Mouse (Mus musculus): ENCODE results near the gene Artn.

Artn gene

DNA sequence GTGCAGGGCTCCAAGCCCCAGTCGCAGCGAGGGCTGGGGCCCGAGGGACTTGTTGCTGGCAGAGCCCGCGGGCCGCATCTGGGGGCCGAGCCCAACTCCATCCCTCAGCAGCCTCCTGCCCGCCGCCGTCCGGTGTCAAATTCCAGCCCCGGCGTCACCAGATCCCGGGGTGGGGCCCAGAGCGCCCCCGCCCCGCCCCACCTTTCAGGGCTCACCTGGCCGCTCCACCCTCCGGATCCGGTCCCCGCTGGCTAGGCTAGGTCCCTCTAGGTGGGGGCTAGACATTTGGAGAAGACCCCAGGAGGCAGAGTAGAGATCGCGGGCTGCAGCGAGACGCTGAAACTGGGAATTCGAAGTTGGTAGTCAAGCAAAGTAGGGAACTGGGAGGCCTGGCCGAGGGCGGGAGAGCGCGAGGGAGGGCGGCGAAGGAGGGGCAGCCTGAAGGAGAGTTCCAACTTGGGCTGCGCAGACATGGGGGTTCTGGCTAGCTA is at the start of gene Artn:
Artn (minus strand) TSS at position 373 of the 491 bp plus-strand sequence.
- peak; percentile 18 for DNase-seq (ENCODE audit: low spot score)

DNA sequence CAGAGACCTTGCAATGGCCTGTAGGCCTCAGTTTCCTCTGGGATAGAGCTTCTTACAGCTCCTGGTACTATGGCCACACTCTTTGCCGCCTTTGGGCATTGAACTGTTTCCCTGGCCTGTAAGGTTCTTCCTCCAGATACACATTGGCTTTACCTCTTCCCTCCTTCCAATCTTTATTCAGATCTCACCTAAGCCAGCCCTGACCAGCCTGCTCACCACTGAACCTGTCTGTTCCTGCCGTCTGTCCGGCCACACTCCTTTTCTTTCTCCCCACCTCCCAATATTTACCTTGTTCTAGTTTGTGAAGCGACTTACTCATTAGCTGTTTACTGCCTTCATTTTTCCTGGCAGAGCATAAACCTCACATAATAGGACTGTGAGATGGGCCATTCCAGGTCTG is 49.6 kb upstream of the Artn start:
- no peak for DNase-seq (ENCODE audit: low spot score)

DNA sequence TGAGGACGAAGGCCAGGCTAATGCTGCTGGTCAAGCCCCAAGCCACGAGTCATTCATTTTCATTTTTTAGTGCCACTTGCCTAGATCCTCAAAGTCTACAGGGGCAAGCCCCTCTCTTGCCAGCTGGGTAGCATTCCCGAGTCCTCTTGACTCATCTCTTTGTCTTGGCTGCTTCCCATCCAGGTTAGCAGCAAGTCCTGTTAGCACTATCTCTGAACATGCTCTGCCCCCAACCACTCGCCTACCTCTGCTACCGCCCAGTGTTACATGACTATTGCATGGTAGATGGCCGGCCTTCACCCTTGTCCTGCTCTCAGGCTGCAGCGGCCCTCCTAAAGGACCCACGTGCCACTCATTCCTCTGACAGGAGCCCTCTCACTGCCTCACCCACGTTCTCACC is 48.7 kb upstream of the Artn start:
- no peak for DNase-seq (ENCODE audit: low spot score)

DNA sequence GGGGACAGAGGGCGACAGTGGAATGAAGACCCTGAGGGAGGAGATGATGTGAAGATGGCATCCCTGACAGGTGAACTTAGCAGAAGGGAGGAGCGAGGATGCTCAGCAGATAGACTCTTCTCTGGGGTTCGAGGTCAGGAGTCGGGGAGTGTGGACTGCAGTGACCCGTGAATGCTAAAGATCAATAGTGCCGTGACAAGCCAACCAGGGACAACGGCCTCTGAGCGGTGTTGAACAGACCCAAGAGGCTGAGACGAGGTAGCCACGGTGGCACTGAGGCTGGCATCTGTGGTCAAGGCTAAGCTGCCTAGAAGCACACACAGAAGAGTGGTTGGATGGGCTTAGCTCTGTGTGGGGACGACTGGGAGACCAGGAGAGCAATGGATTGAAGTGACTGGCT is 48.3 kb upstream of the Artn start:
- DNase-seq (ENCODE audit: low spot score), result no peak

DNA sequence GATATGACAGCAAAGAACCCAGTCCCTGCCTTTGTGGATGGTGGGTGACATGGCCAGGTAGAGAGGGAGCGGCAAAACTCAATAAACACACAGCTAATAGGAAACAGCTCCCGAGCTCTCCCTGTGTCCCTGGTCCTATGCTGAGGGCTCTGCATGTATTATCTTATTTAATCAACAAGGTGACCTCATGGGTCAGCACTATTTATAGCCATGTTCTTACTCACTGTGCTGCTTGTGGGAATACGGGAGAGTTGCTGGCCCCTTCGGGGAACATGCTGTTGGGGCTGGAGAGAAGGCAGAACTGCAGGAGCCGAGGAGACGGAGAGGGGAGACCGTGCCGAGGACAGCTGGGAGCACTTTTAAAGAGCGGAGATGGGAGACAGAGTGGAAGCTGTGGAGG is 47.8 kb upstream of the Artn start:
- no peak for DNase-seq (ENCODE audit: low spot score)

DNA sequence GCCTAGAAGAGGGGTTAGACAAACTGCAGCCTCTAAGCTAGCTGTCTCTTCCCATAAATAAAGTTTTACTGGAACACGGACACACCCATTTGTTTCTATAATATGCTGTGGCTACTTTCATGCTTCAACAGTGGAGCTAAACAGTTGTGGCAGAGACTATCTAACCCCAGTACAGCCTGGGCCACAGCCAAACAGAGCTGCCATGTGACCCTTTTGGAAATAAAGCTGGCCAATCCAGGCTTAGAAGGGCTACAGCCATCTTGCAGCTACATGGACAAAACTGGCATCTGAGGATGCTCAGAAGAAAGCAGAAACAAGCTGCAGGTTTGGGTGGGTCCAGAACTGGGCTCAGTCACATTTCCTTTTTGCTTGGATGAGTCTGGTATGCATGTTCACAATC is 46.3 kb upstream of the Artn start:
- DNase-seq (ENCODE audit: low spot score), result no peak

DNA sequence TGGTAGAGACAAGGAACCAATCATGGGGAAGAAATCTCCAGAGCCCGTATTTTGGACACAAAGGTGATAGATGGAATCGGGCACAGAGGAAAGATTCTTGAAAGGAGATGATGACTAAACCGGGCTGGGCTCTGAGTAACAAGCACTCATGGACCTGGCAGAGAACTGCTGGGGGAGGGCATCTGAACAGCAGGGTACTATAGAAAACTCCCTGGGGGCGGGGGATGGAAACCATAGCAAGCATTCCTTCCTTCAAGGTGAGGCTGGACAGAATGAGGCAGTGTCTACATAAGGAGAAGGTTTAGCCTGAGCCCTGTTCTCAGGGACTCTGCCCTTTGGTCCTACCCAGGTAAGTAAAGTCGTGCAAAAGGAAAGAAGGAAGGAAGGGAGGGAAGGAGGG is 45.2 kb upstream of the Artn start:
- no peak for DNase-seq (ENCODE audit: low spot score)

DNA sequence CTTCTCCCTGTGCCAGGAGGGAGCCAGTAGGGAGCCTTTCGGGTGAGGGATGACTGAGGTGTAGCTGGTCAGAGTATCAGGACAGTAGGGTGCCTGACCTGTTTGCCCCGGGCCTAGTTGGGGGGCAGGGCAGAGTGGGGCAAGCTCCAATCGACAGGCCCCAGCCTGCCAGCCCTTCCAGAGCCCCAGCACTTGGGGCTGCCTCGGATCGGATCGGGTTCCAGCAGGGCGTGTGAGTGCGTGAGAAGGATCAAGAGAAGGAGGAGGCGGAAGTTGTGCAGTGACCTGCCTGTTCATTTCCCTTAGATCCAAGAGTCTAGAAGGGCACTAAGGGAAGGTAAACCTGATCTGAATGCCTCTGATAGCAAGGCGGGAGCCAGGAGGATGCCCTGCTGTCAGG is 43.4 kb upstream of the Artn start:
- DNase-seq (ENCODE audit: low spot score), result no peak

DNA sequence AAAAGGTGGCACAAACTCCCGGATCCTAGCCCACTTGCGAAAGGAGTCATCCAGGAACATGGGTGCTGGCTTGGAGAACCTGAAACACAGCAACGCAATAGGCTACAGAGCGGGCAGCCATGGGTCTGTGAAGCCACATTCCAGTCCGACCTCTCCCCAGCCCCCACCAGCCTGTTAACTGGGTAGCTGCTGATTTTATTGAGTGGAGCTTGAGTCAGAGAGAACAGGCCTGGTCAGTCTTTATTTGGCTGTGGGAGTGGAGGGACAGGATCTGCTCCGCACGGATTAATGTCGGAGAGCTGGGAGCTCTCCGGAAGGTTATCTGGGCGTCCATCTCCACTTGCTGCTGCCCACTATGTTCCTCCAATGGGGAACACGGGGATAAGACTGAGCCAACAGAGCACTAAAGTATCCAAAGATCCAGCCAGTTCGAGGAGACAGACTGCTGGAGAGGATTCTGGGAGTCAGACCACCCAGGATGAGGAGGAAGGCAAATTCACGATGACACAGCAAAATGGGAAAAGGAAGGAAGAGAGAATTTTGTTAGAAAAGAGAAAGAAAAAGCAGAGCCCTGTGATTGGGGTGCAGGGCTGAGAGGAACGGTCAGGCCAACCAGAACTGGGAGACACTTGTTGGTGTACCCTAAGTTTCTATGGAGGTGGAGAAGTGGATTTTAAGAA is 34.9 kb upstream of the Artn start:
- no peak for DNase-seq (ENCODE audit: low spot score)

DNA sequence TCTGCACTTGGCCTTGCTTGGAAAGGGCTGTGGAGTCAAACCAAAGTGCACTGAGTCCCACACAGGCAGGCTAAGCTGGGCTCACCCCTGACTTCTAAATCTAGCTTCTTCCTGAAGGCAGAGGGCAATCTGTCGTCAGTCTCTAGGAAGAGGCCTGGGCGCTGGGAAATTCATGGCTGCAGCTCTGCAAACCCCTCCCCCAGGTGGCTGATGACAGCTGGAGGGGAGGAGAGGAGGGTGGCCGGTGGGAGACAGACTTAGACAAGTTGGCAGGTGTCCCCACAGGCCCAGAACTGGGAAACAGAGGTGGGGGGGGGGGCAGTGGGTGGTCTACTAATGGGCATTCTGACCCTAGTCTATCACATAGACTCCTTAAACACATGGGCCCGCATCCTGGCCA is 27.9 kb upstream of the Artn start:
- no peak for DNase-seq (ENCODE audit: low spot score)

DNA sequence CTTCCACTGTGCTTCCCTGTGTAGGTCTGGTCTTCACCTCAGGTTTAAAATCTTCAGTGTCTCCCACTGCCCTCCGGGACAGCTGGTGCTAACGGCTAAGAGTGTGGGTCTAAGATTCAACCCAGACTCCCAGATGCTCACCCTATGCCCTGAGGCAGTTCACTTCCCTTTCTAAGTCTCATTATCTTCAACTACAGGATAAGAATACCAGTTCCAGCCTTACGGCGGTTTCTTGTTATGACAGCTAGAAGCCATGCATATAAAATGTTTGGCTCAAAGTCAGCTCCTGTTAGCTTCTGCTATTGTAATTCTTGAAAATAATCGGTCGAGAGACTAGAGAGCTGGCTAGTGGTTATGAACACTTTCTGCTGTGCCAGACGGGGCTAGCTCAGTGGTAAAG is 17.9 kb upstream of the Artn start:
- DNase-seq (ENCODE audit: low spot score), result no peak

DNA sequence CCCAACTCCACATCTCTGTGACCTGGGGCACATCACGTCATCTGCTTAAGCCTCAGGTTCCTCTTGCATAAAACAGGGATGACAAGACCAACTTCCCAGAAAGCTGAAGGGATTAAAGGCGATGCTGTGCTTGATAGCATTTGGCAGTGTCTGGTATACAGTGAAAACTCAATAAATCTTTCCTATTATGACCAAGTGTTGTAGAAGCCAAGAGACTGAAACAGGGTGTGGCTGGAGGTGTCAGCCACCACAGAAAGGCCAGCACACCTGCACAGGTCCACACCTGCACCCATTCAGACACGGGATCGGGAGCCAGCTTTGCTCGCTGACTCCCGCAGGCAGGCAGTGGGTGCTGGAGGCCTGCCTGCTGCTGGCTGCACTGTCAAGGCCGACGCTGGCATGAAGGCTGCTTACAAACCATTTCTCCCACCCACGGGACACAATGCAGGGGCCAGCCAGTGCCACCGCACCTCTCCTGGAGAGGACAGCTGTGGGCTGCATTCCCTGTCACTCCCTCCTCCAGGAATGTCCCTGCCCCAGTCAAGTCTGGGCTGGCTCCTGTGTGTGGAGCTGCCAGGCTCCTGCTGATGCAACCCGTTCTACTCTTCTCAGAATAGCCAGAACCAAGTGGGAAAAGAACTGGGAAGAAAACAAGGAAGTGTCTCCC is 17.2 kb upstream of the Artn start:
- DNase-seq (ENCODE audit: low spot score), result no peak

DNA sequence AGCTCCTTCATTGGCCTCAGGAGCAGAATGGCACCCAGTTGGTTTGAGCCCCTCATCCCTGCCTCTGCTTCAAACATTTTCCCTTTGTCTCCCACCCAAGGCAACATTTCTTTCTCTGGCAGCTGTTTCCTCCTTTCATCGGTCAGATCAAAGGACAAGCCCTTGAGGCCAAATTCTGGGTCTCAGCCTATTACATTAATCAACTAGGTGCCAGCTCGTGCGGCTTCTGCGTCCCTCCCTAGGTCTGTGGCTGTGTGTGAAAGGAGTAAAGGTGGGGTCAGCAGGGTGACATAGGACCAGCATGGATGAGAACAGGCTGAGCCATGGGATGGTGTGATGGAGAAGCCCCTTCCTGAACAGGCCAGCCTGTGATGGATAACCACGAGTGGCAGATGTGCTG is 13.8 kb upstream of the Artn start:
- no peak for DNase-seq (ENCODE audit: low spot score)

DNA sequence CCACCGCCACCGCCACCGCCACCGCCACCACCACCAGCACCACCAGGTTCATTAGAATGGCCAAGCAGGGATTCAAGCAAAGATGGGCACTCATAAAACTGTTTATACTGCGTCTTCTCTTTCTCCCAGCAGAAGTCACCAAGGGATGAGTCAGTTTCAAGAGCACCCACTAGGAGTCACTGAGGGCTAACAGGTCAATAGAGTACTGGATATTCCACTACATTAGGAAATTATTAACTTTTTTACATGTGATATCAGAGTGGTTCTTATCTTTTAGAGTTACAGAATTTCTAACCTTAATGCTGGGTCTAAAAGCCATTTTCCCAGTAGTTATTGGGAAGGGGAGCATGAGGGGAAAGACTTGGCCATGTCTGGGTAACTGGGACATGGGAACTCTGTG is 7.4 kb upstream of the Artn start:
- no peak for DNase-seq (ENCODE audit: low spot score)

DNA sequence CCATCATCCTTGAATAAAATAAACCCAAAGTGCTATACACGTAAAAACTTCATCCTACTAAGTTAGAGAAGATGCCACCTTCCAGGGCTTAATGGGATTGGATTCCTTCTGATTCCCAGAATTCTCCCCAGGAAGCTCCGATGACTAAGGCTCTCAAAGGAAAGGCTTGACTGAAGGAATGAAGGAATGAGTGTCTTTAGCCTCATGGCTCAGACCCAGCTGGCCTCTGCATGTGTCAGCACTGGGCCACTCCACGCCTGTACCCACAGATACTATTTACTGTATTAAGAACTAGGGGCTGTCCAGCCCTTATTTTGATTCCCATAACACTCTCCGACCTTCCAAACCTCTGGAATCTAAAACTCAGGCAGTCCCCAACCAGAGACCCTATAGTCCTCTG is 4.5 kb upstream of the Artn start:
- DNase-seq (ENCODE audit: low spot score), result no peak

DNA sequence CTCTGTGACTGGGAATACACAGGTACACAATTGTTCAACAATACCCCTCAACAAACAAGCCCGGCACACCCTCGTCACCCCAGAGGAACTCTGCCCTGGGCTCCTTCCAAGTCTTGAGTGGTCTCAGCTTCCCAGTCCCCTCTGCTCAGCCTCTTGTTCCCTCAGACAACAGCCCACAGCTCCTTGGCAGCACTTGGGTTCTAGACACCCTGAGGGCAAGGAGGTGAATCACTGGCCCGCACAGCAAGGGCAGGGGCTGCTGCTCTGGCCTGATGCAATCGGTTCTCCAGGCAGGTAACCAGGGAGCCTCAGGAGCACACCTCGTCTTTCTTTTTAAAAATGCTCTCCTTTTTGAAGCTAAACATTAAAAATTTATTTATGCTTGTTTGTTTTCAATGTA is 3.7 kb upstream of the Artn start:
- no peak for DNase-seq (ENCODE audit: low spot score)

DNA sequence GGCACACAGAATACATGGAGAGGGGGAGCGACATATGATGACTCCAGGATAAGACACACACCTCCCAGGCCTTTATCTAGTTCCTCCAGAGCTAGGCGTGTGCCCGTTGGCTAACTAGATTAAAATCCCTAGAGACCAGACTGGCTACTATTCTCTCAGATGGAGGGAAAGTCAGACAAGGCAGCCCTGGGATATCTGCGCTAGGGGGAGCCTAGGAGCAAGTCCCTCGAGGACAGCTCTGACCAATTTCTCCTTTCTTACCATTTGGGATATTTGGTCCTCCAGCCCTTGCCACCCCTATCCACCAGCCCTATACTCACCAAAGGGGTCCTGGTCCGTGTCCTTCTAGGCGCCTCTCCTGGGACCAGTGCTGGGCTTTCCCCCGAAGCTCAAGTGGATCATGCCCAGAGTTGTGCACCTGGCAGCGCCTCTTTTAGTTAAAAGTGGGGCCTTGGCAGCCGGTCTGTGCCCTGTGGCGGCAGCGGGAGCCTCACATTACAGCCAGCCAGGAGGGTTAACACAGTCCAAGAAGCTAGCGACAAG is 793 bp downstream of the Artn start:
- peak; percentile 29 for DNase-seq (ENCODE audit: low spot score)

DNA sequence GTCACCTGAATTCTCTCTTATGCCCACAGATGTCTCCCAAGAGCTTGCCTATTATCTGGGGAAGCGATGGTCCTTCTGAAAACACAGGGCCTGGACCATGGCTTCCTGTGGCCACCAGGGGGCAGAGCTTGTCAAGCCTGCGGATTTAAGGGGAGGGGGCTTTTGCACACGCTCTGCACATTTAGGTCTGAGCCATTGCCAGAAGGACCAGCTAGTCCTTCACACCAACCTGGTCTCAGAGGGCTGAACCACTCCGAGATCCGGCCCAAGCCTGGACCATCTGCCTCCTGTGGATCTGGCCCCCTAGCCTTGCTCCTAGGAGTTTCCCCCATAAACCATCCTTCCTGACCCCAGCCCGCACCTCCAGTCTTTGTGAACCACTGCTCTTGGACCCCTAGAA is 1.3 kb downstream of the Artn start:
- no peak for DNase-seq (ENCODE audit: low spot score)

DNA sequence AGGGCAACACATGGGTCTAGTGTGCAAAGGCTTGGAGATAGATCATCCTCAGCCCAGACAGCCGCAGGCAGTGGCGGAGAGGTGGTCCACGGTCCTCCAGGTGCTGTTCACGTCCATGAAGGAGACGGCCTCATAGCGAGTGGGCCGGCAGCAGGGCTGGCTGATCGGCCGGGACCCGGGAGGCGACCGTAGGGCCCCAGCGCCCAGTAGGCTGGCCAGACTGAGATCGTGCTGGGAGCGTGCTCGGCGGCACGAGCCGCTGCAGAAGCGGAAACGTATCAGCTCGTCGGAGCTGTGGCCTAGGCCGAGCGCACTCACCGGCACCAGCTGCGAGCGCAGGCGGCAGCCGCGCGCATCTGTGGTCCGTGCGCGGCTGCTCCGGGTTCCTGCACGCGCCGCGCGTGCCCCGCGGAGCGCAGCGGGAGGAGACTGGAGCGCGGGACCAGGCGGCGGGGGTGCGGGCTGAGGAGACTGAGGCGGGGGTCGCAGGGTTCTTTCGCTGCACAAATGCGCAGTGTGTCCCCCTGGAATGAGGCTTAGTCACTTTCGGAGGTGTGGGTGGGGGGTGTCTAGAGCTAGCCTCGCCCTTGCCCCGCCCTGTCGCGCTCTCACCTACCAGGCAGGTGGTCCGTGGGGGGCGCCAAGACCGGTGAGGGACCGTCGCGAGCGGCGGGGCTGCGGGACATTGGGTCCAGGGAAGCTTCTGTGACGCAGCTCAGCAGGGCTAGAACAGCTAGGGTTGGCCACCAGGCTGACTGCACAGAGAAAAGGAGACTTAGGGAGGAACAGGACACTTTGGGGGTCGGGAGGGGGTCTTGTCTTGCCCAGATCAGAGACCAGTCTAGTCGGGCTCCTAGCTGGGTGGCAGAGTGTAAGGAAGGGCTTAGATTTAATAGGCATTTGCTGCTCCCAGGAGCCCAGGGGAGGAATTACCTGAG is 2.7 kb downstream of the Artn start:
- no peak for DNase-seq (ENCODE audit: low spot score)

DNA sequence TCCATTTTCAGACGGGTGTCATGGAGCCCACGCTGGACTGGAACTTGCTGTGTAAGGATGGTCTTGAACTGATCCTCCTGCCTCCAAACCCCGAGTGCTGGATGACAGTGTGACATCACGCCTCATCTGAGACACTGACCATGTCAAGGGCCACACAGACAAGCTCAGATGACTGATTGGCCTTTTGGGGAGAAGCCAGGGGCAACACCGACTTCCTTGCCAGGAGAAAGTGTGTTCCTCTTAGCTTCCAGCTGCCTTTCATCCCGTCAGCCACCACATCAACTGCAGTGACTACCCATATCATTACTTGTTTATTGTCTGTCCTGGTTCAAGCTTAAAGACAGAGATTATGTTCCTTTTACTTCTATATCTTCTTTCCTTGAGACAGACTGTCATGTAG is 4.6 kb downstream of the Artn start:
- no peak for DNase-seq (ENCODE audit: low spot score)

DNA sequence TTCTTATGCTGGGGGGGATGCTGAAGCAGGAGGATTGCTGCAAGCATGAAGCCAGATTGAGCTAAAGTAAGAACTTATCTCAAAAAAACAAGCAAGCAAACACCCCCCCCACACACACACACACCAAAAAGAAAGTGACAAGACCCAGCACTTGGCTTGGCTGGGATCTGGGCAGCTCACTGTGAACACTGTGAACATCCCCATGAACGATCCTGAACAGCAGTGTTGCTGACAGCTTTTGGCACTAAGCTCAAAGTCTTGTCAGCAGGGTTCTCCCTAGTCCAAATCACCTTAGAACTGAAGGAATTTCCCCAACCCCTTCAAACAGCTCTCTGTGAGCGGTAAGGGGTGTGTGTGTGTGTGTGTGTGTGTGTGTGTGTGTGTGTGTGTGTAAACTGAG is 6.1 kb downstream of the Artn start:
- DNase-seq (ENCODE audit: low spot score), result no peak

DNA sequence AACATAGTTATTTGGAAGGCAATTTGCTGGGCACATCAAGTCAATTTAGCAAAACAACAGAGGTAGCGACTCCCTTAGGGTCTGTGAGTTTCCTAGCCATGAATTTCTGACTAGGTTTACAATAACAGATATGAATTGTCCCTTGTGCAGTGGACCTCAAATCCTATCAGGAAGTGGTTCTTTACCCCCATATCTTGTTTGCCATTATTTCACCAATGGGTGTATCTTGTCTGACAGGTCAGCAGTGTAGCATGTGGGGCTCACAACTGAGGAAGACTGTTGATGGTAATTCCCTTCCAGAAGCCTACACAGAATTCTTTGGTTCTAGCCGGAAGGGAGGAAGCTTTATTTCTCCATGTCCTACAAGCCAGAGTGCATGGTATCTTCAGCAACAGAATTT is 8.2 kb downstream of the Artn start:
- DNase-seq (ENCODE audit: low spot score), result no peak

DNA sequence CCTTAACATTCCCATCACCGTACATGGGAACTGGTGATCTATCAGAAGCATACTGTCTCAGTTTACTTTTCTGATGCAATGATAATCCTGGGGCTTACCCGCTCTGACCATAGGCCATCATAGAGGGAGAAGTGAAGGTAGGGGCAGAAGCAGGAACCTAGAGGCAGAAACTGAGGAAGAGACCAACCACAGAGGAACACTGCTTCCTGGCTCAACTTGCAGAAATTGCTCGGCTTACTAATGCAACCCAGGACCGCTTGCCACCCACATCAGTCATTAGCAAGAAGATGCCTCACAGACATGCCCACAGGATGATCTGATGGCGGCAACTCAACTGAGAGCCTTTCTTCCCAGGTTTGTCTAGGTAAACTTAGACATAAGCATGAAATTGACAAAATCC is 10.8 kb downstream of the Artn start:
- DNase-seq (ENCODE audit: low spot score), result no peak

Measured in ovary, postnatal 10 days (tissue).